Mouse (Mus musculus) thymus, adult 2 months (tissue): ENCODE data around the gene Shisal1.

Experiments
- CTCF ChIP-seq: fragments of 200-500 bp; IDR thresholded peaks from 2 replicates; pipeline ENCODE4 v1.5.1; 2012; ENCODE audit warnings: mild to moderate bottlenecking, control low read depth, low read length, moderate library complexity, borderline replicate concordance; ENCODE audit not compliant: control insufficient read depth, poor library complexity, insufficient read depth; ENCODE audit errors: extremely low read depth
- POLR2A ChIP-seq: fragments of 200-500 bp; IDR thresholded peaks from 2 replicates; pipeline ENCODE4 v1.6.1; 2012; ENCODE audit warnings: mild to moderate bottlenecking, low read length, control low read depth, moderate library complexity; ENCODE audit not compliant: control insufficient read depth, poor library complexity, insufficient read depth; ENCODE audit errors: extremely low read depth

GRCm38 (mm10) chr15:84397663-84398169 is 49.2 kb downstream of the Shisal1 start:
- TF ChIP-seq CTCF, result no peak
- no peak for TF ChIP-seq POLR2A
